In the genomic region with DNA sequence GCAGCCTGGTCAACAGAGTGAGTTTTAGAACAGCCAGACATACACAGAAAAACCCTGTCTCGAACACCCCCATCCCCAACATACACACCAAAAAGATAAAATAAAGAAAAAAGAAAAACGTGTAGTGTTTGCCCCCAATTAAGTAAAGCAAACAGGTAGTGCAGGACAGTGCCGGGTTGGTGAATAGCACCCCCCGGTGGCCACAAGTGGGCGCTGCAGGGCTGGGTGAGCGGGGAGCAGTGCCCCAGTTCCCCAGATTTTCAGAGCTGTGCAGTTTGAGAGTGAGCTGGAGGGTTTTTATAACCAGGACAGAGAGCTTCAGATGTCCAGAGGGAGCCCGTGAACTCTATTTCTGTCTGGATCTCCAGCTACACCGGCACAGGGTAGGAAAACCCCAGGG, we compare ENCODE assay signal across 9 mouse cellular contexts. TPM values are rescaled to one million over a fixed set of nuclear protein-coding genes. Genes with fewer than 3 reads are reported as not detected.
DNase-seq lines count a peak whose midpoint lies in the region; ATAC-seq and TF ChIP-seq lines count a peak whose summit lies in the region.
"Had no signal": no experiment of that assay in that cellular context is flagged by ENCODE, and none has a peak within 500 bp of the region (broad histone marks: within the 10 kb centered on the region; RNA-seq: fewer than 3 reads in every experiment).

No protein-coding gene starts in this region.

- no peak overlapping the region for H3K4me3 ChIP-seq in forebrain, embryonic 11.5 days (ENCODE audit: low read depth, low read length)
- no peak overlapping the region for H3K4me3 ChIP-seq in forebrain, embryonic 14.5 days (ENCODE audit: low read depth, low read length)
- no peak overlapping the region for H3K4me3 ChIP-seq in liver, embryonic 11.5 days (ENCODE audit: low read depth, low read length)
- H3K4me3 ChIP-seq in liver, embryonic 14.5 days (ENCODE audit: insufficient read depth in 1 of 2, low read depth in 2 of 2, low read length in 2 of 2): no peak overlapping the region
- H3K4me3 ChIP-seq: heart, embryonic 13.5 days had no signal

- no peaks in the 10 kb centered on the region for H3K36me3 ChIP-seq in forebrain, embryonic 11.5 days (ENCODE audit: control insufficient read depth, insufficient read depth, low read length)
- no peaks in the 10 kb centered on the region for H3K36me3 ChIP-seq in forebrain, embryonic 14.5 days (ENCODE audit: control insufficient read depth, insufficient read depth, low read length)
- no peaks in the 10 kb centered on the region for H3K36me3 ChIP-seq in liver, embryonic 11.5 days (ENCODE audit: control insufficient read depth, insufficient read depth, low read length)
- no peaks in the 10 kb centered on the region for H3K36me3 ChIP-seq in liver, embryonic 14.5 days (replicated peaks; ENCODE audit: control insufficient read depth, insufficient read depth, low read depth)
- H3K36me3 ChIP-seq: heart, embryonic 13.5 days had no signal

- no peak overlapping the region for H3K4me2 ChIP-seq in forebrain, embryonic 11.5 days (ENCODE audit: low read depth, low read length, severe bottlenecking)
- H3K4me2 ChIP-seq in forebrain, embryonic 14.5 days (ENCODE audit: low read length): no peak overlapping the region
- H3K4me2 ChIP-seq in liver, embryonic 11.5 days: no peak overlapping the region
- H3K4me2 ChIP-seq in liver, embryonic 14.5 days (ENCODE audit: low read depth): no peak overlapping the region

- no peak for TF ChIP-seq EP300 in liver, embryonic 14.5 days (IDR thresholded peaks at IDR 0.05; ENCODE audit: low read depth)

- H3K27ac ChIP-seq in forebrain, embryonic 11.5 days (ENCODE audit: low read depth, low read length): no peak overlapping the region
- no peak overlapping the region for H3K27ac ChIP-seq in forebrain, embryonic 14.5 days (ENCODE audit: low read depth, low read length)
- no peak overlapping the region for H3K27ac ChIP-seq in liver, embryonic 11.5 days (ENCODE audit: low read depth, low read length)
- no peak overlapping the region for H3K27ac ChIP-seq in liver, embryonic 14.5 days
- H3K27ac ChIP-seq: heart, embryonic 13.5 days had no signal

- no peaks in the 10 kb centered on the region for H3K9me3 ChIP-seq in forebrain, embryonic 11.5 days (ENCODE audit: control insufficient read depth, low read length)
- H3K9me3 ChIP-seq in forebrain, embryonic 14.5 days (replicated peaks; ENCODE audit: control insufficient read depth, low read length): no peaks in the 10 kb centered on the region
- H3K9me3 ChIP-seq in liver, embryonic 11.5 days (ENCODE audit: control insufficient read depth, low read length): no peaks in the 10 kb centered on the region
- no peaks in the 10 kb centered on the region for H3K9me3 ChIP-seq in liver, embryonic 14.5 days (ENCODE audit: control insufficient read depth, low read length)
- H3K9me3 ChIP-seq: heart, embryonic 13.5 days had no signal

- H3K4me1 ChIP-seq in forebrain, embryonic 11.5 days (replicated peaks; ENCODE audit: control insufficient read depth, insufficient read depth, low read length): peaks cover 2% of the 10 kb centered on the region; the same call in 1 of the 2 replicates
- H3K4me1 ChIP-seq in forebrain, embryonic 14.5 days (ENCODE audit: control insufficient read depth, insufficient read depth, low read length): peaks cover 4% of the 10 kb centered on the region; the same call in 1 of the 2 replicates
- no peaks in the 10 kb centered on the region for H3K4me1 ChIP-seq in liver, embryonic 11.5 days (replicated peaks; ENCODE audit: control insufficient read depth, insufficient read depth, low read length)
- no peaks in the 10 kb centered on the region for H3K4me1 ChIP-seq in liver, embryonic 14.5 days (replicated peaks; ENCODE audit: control insufficient read depth in 2 of 2, insufficient read depth in 2 of 2, low read length in 1 of 2)
- H3K4me1 ChIP-seq: heart, embryonic 13.5 days had no signal

- peaks cover 35% of the 10 kb centered on the region for H3K27me3 ChIP-seq in forebrain, embryonic 11.5 days (ENCODE audit: control insufficient read depth, insufficient read depth, low read length)
- peaks cover 34% of the 10 kb centered on the region for H3K27me3 ChIP-seq in forebrain, embryonic 14.5 days (replicated peaks; ENCODE audit: control insufficient read depth, insufficient read depth, low read length)
- peaks cover 62% of the 10 kb centered on the region for H3K27me3 ChIP-seq in liver, embryonic 11.5 days (replicated peaks; ENCODE audit: control insufficient read depth, insufficient read depth, low read length)
- H3K27me3 ChIP-seq in liver, embryonic 14.5 days (ENCODE audit: control insufficient read depth, insufficient read depth, low read length): peaks cover 14% of the 10 kb centered on the region

- DNase-seq in forebrain, embryonic 11.5 days (ENCODE audit: low spot score): peak; percentile 68
- DNase-seq in forebrain, embryonic 14.5 days (ENCODE audit: low spot score): no peak
- peak; percentile 34 for DNase-seq in liver
- no peak for DNase-seq in liver, embryonic 11.5 days (ENCODE audit: low spot score)
- peak; percentile 18 for DNase-seq in c-Kit-positive CD71-negative TER-119-negative erythroid progenitor cells, embryonic 14.5 days (ENCODE audit: low read depth)
- no peak for DNase-seq in liver, embryonic 14.5 days (ENCODE audit: low read depth in 3 of 3, low spot score in 3 of 3)
- peak; percentile 34 for DNase-seq in thymus, postnatal 25 days
- no peak for DNase-seq in ovary, adult 18-20 months (ENCODE audit: low spot score)

- TF ChIP-seq CTCF in liver, embryonic 14.5 days (IDR thresholded peaks at IDR 0.05; ENCODE audit: low read depth): peak; percentile 71

- no peak for ATAC-seq in forebrain, embryonic 11.5 days (replicated peaks; ENCODE audit: low FRiP score)
- no peak for ATAC-seq in forebrain, embryonic 14.5 days
- no peak for ATAC-seq in liver, embryonic 11.5 days (replicated peaks; ENCODE audit: low FRiP score)
- no peak for ATAC-seq in liver, embryonic 14.5 days (ENCODE audit: insufficient read depth)

- 34% methylated on average over 8 of the region's 8 CpGs for WGBS in forebrain, embryonic 11.5 days
- 34% methylated on average over 8 of the region's 8 CpGs for whole genome bisulfite sequencing in forebrain, embryonic 14.5 days
- WGBS in liver, embryonic 11.5 days: 32% methylated on average over 8 of the region's 8 CpGs
- WGBS in liver, embryonic 14.5 days (ENCODE audit: insufficient replicate concordance): 18% methylated on average over 8 of the region's 8 CpGs

- H3K9ac ChIP-seq in forebrain, embryonic 11.5 days (ENCODE audit: low read length): no peak overlapping the region
- H3K9ac ChIP-seq in forebrain, embryonic 14.5 days (ENCODE audit: low read length): no peak overlapping the region
- H3K9ac ChIP-seq in liver, embryonic 11.5 days (ENCODE audit: low read depth, low read length): no peak overlapping the region
- H3K9ac ChIP-seq in liver, embryonic 14.5 days (replicated peaks): no peak overlapping the region
- H3K9ac ChIP-seq: heart, embryonic 13.5 days had no signal

RNA-seq across cellular contexts. Expression of a gene that starts 28.8 kb away (rescaled TPM):
- polyA plus RNA-seq in forebrain, embryonic 11.5 days (2014; fragmentation: Nextera tagmentation; extraction: Ambion mirVana): 1.7 and 2.6 TPM in 2 replicates
- 0.74 and 1.1 TPM in 2 replicates for polyA plus RNA-seq in forebrain, embryonic 14.5 days (2014; fragmentation: Nextera tagmentation; extraction: Ambion mirVana)
- polyA plus RNA-seq in liver, embryonic 11.5 days (2014; fragmentation: Nextera tagmentation; extraction: Ambion mirVana): 0.66 and 0.68 TPM in 2 replicates
- polyA plus RNA-seq in liver, embryonic 14.5 days (2012; rRNA removed): 0.15 and 0.75 TPM in 2 replicates
- 0.09 and 0.23 TPM in 2 replicates for polyA plus RNA-seq in liver, embryonic 14.5 days (2014; fragmentation: Nextera tagmentation; extraction: Ambion mirVana)

RNA-seq across cellular contexts. Expression of a gene that starts 51.4 kb away (rescaled TPM):
- polyA plus RNA-seq in forebrain, embryonic 11.5 days (2014; fragmentation: Nextera tagmentation; extraction: Ambion mirVana): 1.8 and 2.0 TPM in 2 replicates
- 2.1 and 2.2 TPM in 2 replicates for polyA plus RNA-seq in forebrain, embryonic 14.5 days (2014; fragmentation: Nextera tagmentation; extraction: Ambion mirVana)
- polyA plus RNA-seq in liver, embryonic 11.5 days (2014; fragmentation: Nextera tagmentation; extraction: Ambion mirVana): 0.22 and 0.23 TPM in 2 replicates
- polyA plus RNA-seq in liver, embryonic 14.5 days (2012; rRNA removed): 0.16 and 0.24 TPM in 2 replicates
- not detected in 2 replicates for polyA plus RNA-seq in liver, embryonic 14.5 days (2014; fragmentation: Nextera tagmentation; extraction: Ambion mirVana)

Comparison
In these comparisons a context has a peak if more than half of its experiments do, and no peak if none do; other contexts are left out.
1. DNase-seq: peak in forebrain, embryonic 11.5 days (single experiment), liver (single experiment), c-Kit-positive CD71-negative TER-119-negative erythroid progenitor cells, embryonic 14.5 days (single experiment) and thymus, postnatal 25 days (single experiment); none in forebrain, embryonic 14.5 days (single experiment), liver, embryonic 11.5 days (single experiment), liver, embryonic 14.5 days (0 of 3) and ovary, adult 18-20 months (single experiment).